Mouse (Mus musculus) MEL (cell line): ENCODE results near the gene Lcmt1. TPM values are rescaled to one million over a fixed set of nuclear protein-coding genes. Genes with fewer than 3 reads are reported as not detected.
A peak's percentile ranks its signal among the peaks of the same experiment; 100 is the strongest.

Experiments
- DNase-seq: peaks from one replicate; pipeline ENCODE4 v3.0.0; 2011; ENCODE audit warnings: low read depth, low spot score
- H3K27ac ChIP-seq: 2 replicates; pipeline ENCODE4 v1.5.1; 2012; ENCODE audit warnings: low read depth, mild to moderate bottlenecking, control low read depth, low read length, moderate library complexity; ENCODE audit not compliant: control insufficient read depth
- H3K27me3 ChIP-seq, 2 experiments: fragments of 150-350 bp in 1 of 2; sonication (generic) in 1 of 2; 2 replicates each; pipeline ENCODE4 v1.6.1; 2012; ENCODE audit warnings: low read length in 2 of 2, mild to moderate bottlenecking in 2 of 2, improper control_type of control experiment in 1 of 2, moderate library complexity in 1 of 2; ENCODE audit not compliant: insufficient read depth in 2 of 2, control insufficient read depth in 1 of 2
- H3K36me3 ChIP-seq, 2 experiments: 2 replicates each; pipeline ENCODE4 v1.6.1; 2012 to 2014; ENCODE audit warnings: low read length in 2 of 2, improper control_type of control experiment in 1 of 2, inconsistent platforms in 1 of 2, mild to moderate bottlenecking in 1 of 2; ENCODE audit not compliant: insufficient read depth in 2 of 2, control insufficient read depth in 1 of 2
- H3K4me1 ChIP-seq, 2 experiments: fragments of 150-350 bp in 1 of 2; sonication (generic) in 1 of 2; 2 replicates each; pipeline ENCODE4 v1.6.1; 2012; ENCODE audit warnings: low read length in 2 of 2, improper control_type of control experiment in 1 of 2, mild to moderate bottlenecking in 1 of 2; ENCODE audit not compliant: insufficient read depth in 2 of 2, control insufficient read depth in 1 of 2
- H3K4me3 ChIP-seq, 2 experiments: fragments of 150-350 bp in 1 of 2; sonication (generic) in 1 of 2; 2 replicates each; pipeline ENCODE4 v1.5.1; 2012; ENCODE audit warnings: low read depth in 2 of 2, low read length in 2 of 2, mild to moderate bottlenecking in 2 of 2, moderate library complexity in 2 of 2, control low read depth in 1 of 2, improper control_type of control experiment in 1 of 2; ENCODE audit not compliant: control insufficient read depth in 1 of 2, insufficient read depth in 1 of 2
- H3K79me2 ChIP-seq: 2 replicates; pipeline ENCODE4 v1.6.1; 2012; ENCODE audit warnings: mild to moderate bottlenecking, low read length, moderate library complexity; ENCODE audit not compliant: control insufficient read depth, poor library complexity, insufficient read depth
- H3K9ac ChIP-seq: 2 replicates; pipeline ENCODE4 v1.6.1; 2012; ENCODE audit warnings: low read depth, mild to moderate bottlenecking, control low read depth, low read length, moderate library complexity; ENCODE audit not compliant: control insufficient read depth, poor library complexity, severe bottlenecking
- H3K9me3 ChIP-seq: fragments of 150-350 bp; sonication (generic); replicated peaks from 2 replicates; pipeline ENCODE4 v1.6.1; 2012; ENCODE audit warnings: mild to moderate bottlenecking, low read length, improper control_type of control experiment, moderate library complexity; ENCODE audit not compliant: insufficient read depth
- CHD2 ChIP-seq: IDR thresholded peaks from 2 replicates; pipeline ENCODE4 v1.6.1; 2011; ENCODE audit warnings: low read length, improper control_type of control experiment
- E2F4 ChIP-seq: IDR thresholded peaks from 2 replicates; pipeline ENCODE4 v1.6.1; 2011; ENCODE audit warnings: low read depth, low read length, improper control_type of control experiment, borderline replicate concordance
- ETS1 ChIP-seq: IDR thresholded peaks from 2 replicates; pipeline ENCODE4 v1.6.1; 2012; ENCODE audit warnings: low read depth, mild to moderate bottlenecking, inconsistent platforms, low read length, improper control_type of control experiment, moderate library complexity
- HCFC1 ChIP-seq: IDR thresholded peaks from 2 replicates; pipeline ENCODE4 v1.6.1; 2012; ENCODE audit warnings: low read depth, mild to moderate bottlenecking, inconsistent platforms, low read length, improper control_type of control experiment, moderate library complexity
- JUND ChIP-seq: IDR thresholded peaks from 2 replicates; pipeline ENCODE4 v1.6.1; 2011; ENCODE audit warnings: low read depth, mild to moderate bottlenecking, improper control_type of control experiment, low read length
- MAX ChIP-seq: IDR thresholded peaks from 2 replicates; pipeline ENCODE4 v1.6.1; 2011; ENCODE audit warnings: low read length, improper control_type of control experiment
- MAZ ChIP-seq: IDR thresholded peaks from 2 replicates; pipeline ENCODE4 v1.6.1; 2012; ENCODE audit warnings: low read depth, mild to moderate bottlenecking, inconsistent platforms, low read length, improper control_type of control experiment
- MYB ChIP-seq: IDR thresholded peaks from 2 replicates; pipeline ENCODE4 v1.6.1; 2011; ENCODE audit warnings: mild to moderate bottlenecking, low read depth, low read length, improper control_type of control experiment
- NELFE ChIP-seq: IDR thresholded peaks from 2 replicates; pipeline ENCODE4 v1.6.1; 2011; ENCODE audit warnings: low read depth, low read length, improper control_type of control experiment
- POLR2AphosphoS2 ChIP-seq: IDR thresholded peaks from 2 replicates; pipeline ENCODE4 v1.6.1; 2011; ENCODE audit warnings: low read length, improper control_type of control experiment
- RAD21 ChIP-seq: IDR thresholded peaks from 2 replicates; pipeline ENCODE4 v1.6.1; 2011; ENCODE audit warnings: mild to moderate bottlenecking, low read depth, low read length, improper control_type of control experiment
- TAL1 ChIP-seq: IDR thresholded peaks from 2 replicates; pipeline ENCODE4 v1.6.1; 2012; ENCODE audit warnings: mild to moderate bottlenecking, inconsistent platforms, low read length, moderate library complexity, mixed read lengths
- TBP ChIP-seq: IDR thresholded peaks from 2 replicates; pipeline ENCODE4 v1.8.0; 2011; ENCODE audit warnings: low read depth, low read length, improper control_type of control experiment
- UBTF ChIP-seq: IDR thresholded peaks from 2 replicates; pipeline ENCODE4 v1.6.1; 2012; ENCODE audit warnings: low read depth, mild to moderate bottlenecking, inconsistent platforms, low read length, improper control_type of control experiment, moderate library complexity, borderline replicate concordance; ENCODE audit not compliant: insufficient read depth
- USF1 ChIP-seq: IDR thresholded peaks from 2 replicates; pipeline ENCODE4 v1.6.1; 2014; ENCODE audit warnings: low read depth, mild to moderate bottlenecking, inconsistent platforms, low read length, improper control_type of control experiment, moderate library complexity
- USF2 ChIP-seq, 2 experiments: IDR thresholded peaks; 2 replicates each; pipeline ENCODE4 v1.6.1; 2011 to 2012; ENCODE audit warnings: improper control_type of control experiment in 2 of 2, low read length in 2 of 2, borderline replicate concordance in 1 of 2, inconsistent platforms in 1 of 2, low read depth in 1 of 2, mild to moderate bottlenecking in 1 of 2; ENCODE audit not compliant: insufficient read depth in 1 of 2
- ZC3H11A ChIP-seq: IDR thresholded peaks from 2 replicates; pipeline ENCODE4 v1.6.1; 2012; ENCODE audit warnings: low read depth, mild to moderate bottlenecking, inconsistent platforms, low read length, improper control_type of control experiment
- ZKSCAN1 ChIP-seq: IDR thresholded peaks from 2 replicates; pipeline ENCODE4 v1.6.1; 2012; ENCODE audit warnings: low read depth, mild to moderate bottlenecking, inconsistent platforms, low read length, improper control_type of control experiment, moderate library complexity
- ZMIZ1 ChIP-seq: IDR thresholded peaks from 2 replicates; pipeline ENCODE4 v1.6.1; 2012; ENCODE audit warnings: low read depth, mild to moderate bottlenecking, inconsistent platforms, low read length, improper control_type of control experiment, moderate library complexity
- ZNF384 ChIP-seq: IDR thresholded peaks from 2 replicates; pipeline ENCODE4 v1.6.1; 2012; ENCODE audit warnings: low read depth, mild to moderate bottlenecking, inconsistent platforms, low read length, improper control_type of control experiment
- polyA plus RNA-seq, 2 experiments: library from polyadenylated mRNA; stranded (reverse) in 1 of 2; unstranded in 1 of 2; fragments of >175 nt in 1 of 2; fragments of >200 nt in 1 of 2; gene quantifications; 2 replicates each; pipeline versions ENCODE4 v1.2.1 to v1.2.4; 2012; ENCODE audit warnings: low replicate concordance in 2 of 2, low read depth in 1 of 2; ENCODE audit not compliant: insufficient read length in 2 of 2, insufficient read depth in 1 of 2, missing spikeins in 1 of 2
- total RNA-seq: library from RNA; depleted of rRNA; stranded (reverse); fragments of 300-350 nt; gene quantifications from 2 replicates; pipeline ENCODE4 v1.2.3, GENCODE M21; 2012

Gene Lcmt1
- total and polyA plus RNA-seq, 3 experiments, result 44.4 to 51.7 TPM; not detected in 1

GRCm38 (mm10) chr7:123410502-123410901 is 40.9 kb downstream of the Lcmt1 start:
- H3K79me2 ChIP-seq, result no peaks in the 10 kb centered on the region
- no peak overlapping the region for H3K9ac ChIP-seq
- TF ChIP-seq USF2 (IDR thresholded peaks at IDR 0.05; ENCODE audit: borderline replicate concordance in 1 of 2, insufficient read depth in 1 of 2, low read depth in 1 of 2, low read length in 2 of 2) (no peak), UBTF (no peak), TBP (no peak), RAD21 (no peak), ZMIZ1 (no peak)
- no peaks in the 10 kb centered on the region for H3K9me3 ChIP-seq
- peaks cover 0 to 6% of the 10 kb centered on the region in 2 experiments for H3K36me3 ChIP-seq
- no peak for DNase-seq
- no peak overlapping the region for H3K4me3 ChIP-seq
- no peaks in the 10 kb centered on the region for H3K27me3 ChIP-seq
- H3K4me1 ChIP-seq, result peaks cover 0 to 5% of the 10 kb centered on the region in 2 experiments; a peak in 1 of 4 replicates
- no peak overlapping the region for H3K27ac ChIP-seq

DNA sequence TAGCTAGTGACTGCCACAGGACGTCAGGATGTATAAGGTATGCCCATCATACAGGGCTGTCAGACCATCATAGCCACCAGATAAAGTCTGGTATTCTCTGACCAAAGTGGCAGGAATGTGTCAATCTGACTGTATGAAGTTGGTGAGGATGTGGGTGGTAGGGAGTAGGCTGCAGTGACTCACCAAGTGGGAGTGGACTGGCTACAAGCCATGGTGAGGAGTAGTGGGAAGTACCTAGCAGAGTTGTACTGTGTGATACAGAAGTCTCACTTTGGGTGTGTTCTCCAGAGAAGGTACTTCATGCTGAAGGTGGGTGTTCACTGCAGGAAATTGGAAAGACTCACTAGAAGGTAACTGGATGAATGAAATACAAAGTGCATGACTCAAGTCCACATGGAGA is 41.5 kb downstream of the Lcmt1 start:
- H3K79me2 ChIP-seq, result no peaks in the 10 kb centered on the region
- no peak overlapping the region for H3K4me3 ChIP-seq
- peaks cover 0 to 6% of the 10 kb centered on the region in 2 experiments for H3K36me3 ChIP-seq
- no peaks in the 10 kb centered on the region for H3K9me3 ChIP-seq
- DNase-seq, result peak; percentile 70
- H3K9ac ChIP-seq, result no peak overlapping the region
- H3K27me3 ChIP-seq, result no peaks in the 10 kb centered on the region
- H3K4me1 ChIP-seq, result peaks cover 0 to 5% of the 10 kb centered on the region in 2 experiments; a peak in 1 of 4 replicates
- no peak overlapping the region for H3K27ac ChIP-seq
- TF ChIP-seq JUND, result peak; percentile 69; the same call in 1 of the 2 replicates
- no peak for TF ChIP-seq TBP
- TF ChIP-seq ZNF384, result no peak
- TF ChIP-seq MAZ, result no peak

DNA sequence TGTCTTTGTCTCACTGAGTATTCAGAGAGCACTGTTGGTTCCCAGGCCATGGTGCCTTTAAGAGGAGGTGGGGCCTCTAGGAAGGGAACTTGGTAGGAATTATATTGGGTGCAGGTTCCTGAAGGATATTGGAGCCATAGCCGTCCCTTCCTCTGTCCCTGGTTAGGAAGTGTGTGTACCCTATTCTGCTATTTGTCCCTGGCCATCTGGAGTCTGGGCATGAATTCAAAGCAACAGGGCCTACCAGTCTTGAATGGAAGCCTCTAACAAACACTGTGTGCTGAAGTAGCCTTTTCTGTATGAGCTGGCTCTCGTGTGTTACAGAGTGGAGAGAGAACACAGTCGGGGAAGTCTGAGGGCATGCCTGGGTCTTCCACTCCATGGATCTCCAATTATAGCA is 42.6 kb downstream of the Lcmt1 start:
- DNase-seq, result no peak
- Histone ChIP-seq H3K9me3 (no peaks in the 10 kb centered on the region), H3K4me3 (no peak overlapping the region), H3K79me2 (no peaks in the 10 kb centered on the region), H3K4me1 (peaks cover 0 to 5% of the 10 kb centered on the region in 2 experiments; a peak in 1 of 4 replicates), H3K27ac (no peak overlapping the region), H3K36me3 (peaks cover 0 to 6% of the 10 kb centered on the region in 2 experiments), H3K9ac (no peak overlapping the region), H3K27me3 (no peaks in the 10 kb centered on the region)
- TF ChIP-seq HCFC1 (no peak), ZC3H11A (no peak), MAX (no peak), E2F4 (no peak), NELFE (no peak), ZKSCAN1 (no peak), UBTF (no peak), USF2 (IDR thresholded peaks at IDR 0.05; ENCODE audit: borderline replicate concordance in 1 of 2, insufficient read depth in 1 of 2, low read depth in 1 of 2, low read length in 2 of 2) (no peak), ZMIZ1 (no peak), TAL1 (no peak), MYB (no peak), TBP (no peak), ETS1 (no peak), USF1 (no peak), JUND (no peak), CHD2 (no peak), ZNF384 (no peak), POLR2AphosphoS2 (no peak), MAZ (no peak)
